In genomic region chr5:138742281-138742680, GRCm38 (mm10) we compare ENCODE assay signal across 26 mouse cellular contexts. TPM values are rescaled to one million over a fixed set of nuclear protein-coding genes. Genes with fewer than 3 reads are reported as not detected.
DNase-seq lines count a peak whose midpoint lies in the region; ATAC-seq and TF ChIP-seq lines count a peak whose summit lies in the region.
"Had no signal": no experiment of that assay in that cellular context is flagged by ENCODE, and none has a peak within 500 bp of the region (broad histone marks: within the 10 kb centered on the region; RNA-seq: fewer than 3 reads in every experiment).

No protein-coding gene starts in this region.

- no peaks in the 10 kb centered on the region for H3K36me3 ChIP-seq in forebrain, embryonic 12.5 days (replicated peaks)
- H3K36me3 ChIP-seq in forebrain, embryonic 10.5 days (replicated peaks), result no peaks in the 10 kb centered on the region
- no peaks in the 10 kb centered on the region for H3K36me3 ChIP-seq in limb, embryonic 12.5 days
- H3K36me3 ChIP-seq in limb, embryonic 10.5 days, result no peaks in the 10 kb centered on the region
- H3K36me3 ChIP-seq in intestine, postnatal 0 days (ENCODE audit: control insufficient read depth, insufficient read depth), result no peaks in the 10 kb centered on the region
- H3K36me3 ChIP-seq: embryonic facial prominence, embryonic 10.5 days; heart, embryonic 13.5 days; hindbrain, embryonic 15.5 days; liver, embryonic 15.5 days had no signal

- ATAC-seq in forebrain, embryonic 12.5 days (ENCODE audit: low FRiP score), result no peak
- ATAC-seq in limb, embryonic 12.5 days (ENCODE audit: insufficient number of reproducible peaks, insufficient read depth, low FRiP score, low TSS enrichment, low read depth), result no peak; the same call in 1 of the 2 replicates
- ATAC-seq in intestine, postnatal 0 days, result peak; percentile 69; the same call in 1 of the 2 replicates
- ATAC-seq in megakaryocyte-erythroid progenitor cell, adult 5-6 weeks (replicated peaks; ENCODE audit: low FRiP score, low TSS enrichment, poor library complexity, severe bottlenecking), result no peak
- ATAC-seq: midbrain, embryonic 16.5 days had no signal

- H3K4me1 ChIP-seq in forebrain, embryonic 12.5 days, result no peaks in the 10 kb centered on the region
- H3K4me1 ChIP-seq in forebrain, embryonic 10.5 days, result no peaks in the 10 kb centered on the region
- peaks cover 28% of the 10 kb centered on the region for H3K4me1 ChIP-seq in limb, embryonic 12.5 days (replicated peaks)
- H3K4me1 ChIP-seq in limb, embryonic 10.5 days, result peaks cover 14% of the 10 kb centered on the region; the same call in 1 of the 2 replicates
- H3K4me1 ChIP-seq in intestine, postnatal 0 days (replicated peaks; ENCODE audit: control insufficient read depth, insufficient read depth, low read length), result no peaks in the 10 kb centered on the region
- H3K4me1 ChIP-seq: liver, embryonic 15.5 days had no signal

- H3K9ac ChIP-seq in forebrain, embryonic 12.5 days, result no peak overlapping the region
- no peak overlapping the region for H3K9ac ChIP-seq in limb, embryonic 12.5 days (replicated peaks)
- no peak overlapping the region for H3K9ac ChIP-seq in intestine, postnatal 0 days (ENCODE audit: low read depth, low read length)
- H3K9ac ChIP-seq: heart, embryonic 13.5 days; hindbrain, embryonic 15.5 days; liver, embryonic 15.5 days had no signal

- WGBS in forebrain, embryonic 12.5 days, result 80% methylated on average over 5 of the region's 5 CpGs
- 94% methylated on average over 5 of the region's 5 CpGs for WGBS in forebrain, embryonic 10.5 days
- 23% methylated on average over 5 of the region's 5 CpGs for WGBS in limb, embryonic 12.5 days
- WGBS in limb, embryonic 10.5 days, result 82% methylated on average over 5 of the region's 5 CpGs
- 31% methylated on average over 5 of the region's 5 CpGs for WGBS in intestine, postnatal 0 days

- no peaks in the 10 kb centered on the region for H3K9me3 ChIP-seq in forebrain, embryonic 12.5 days
- no peaks in the 10 kb centered on the region for H3K9me3 ChIP-seq in forebrain, embryonic 10.5 days
- H3K9me3 ChIP-seq in limb, embryonic 12.5 days, result 0 out of 2 replicates have a peak, but pooled peaks cover 5% of the 10 kb centered on the region
- no peaks in the 10 kb centered on the region for H3K9me3 ChIP-seq in limb, embryonic 10.5 days (replicated peaks)
- no peaks in the 10 kb centered on the region for H3K9me3 ChIP-seq in intestine, postnatal 0 days (ENCODE audit: control insufficient read depth)
- H3K9me3 ChIP-seq: embryonic facial prominence, embryonic 10.5 days; heart, embryonic 13.5 days; hindbrain, embryonic 15.5 days; liver, embryonic 15.5 days had no signal

- no peaks in the 10 kb centered on the region for H3K27me3 ChIP-seq in forebrain, embryonic 12.5 days
- H3K27me3 ChIP-seq in forebrain, embryonic 10.5 days (ENCODE audit: poor library complexity, severe bottlenecking), result no peaks in the 10 kb centered on the region
- H3K27me3 ChIP-seq in limb, embryonic 12.5 days, result peaks cover 7% of the 10 kb centered on the region; the same call in 1 of the 2 replicates
- no peaks in the 10 kb centered on the region; the same call in 1 of the 2 replicates for H3K27me3 ChIP-seq in limb, embryonic 10.5 days (ENCODE audit: low read depth, poor library complexity, severe bottlenecking)
- H3K27me3 ChIP-seq in intestine, postnatal 0 days (replicated peaks; ENCODE audit: control insufficient read depth, insufficient read depth, low read length), result 0 out of 2 replicates have a peak, but pooled peaks cover 3% of the 10 kb centered on the region
- H3K27me3 ChIP-seq: heart, embryonic 13.5 days; hindbrain, embryonic 15.5 days; liver, embryonic 15.5 days had no signal

- H3K4me3 ChIP-seq in forebrain, embryonic 12.5 days (replicated peaks), result no peak overlapping the region
- H3K4me3 ChIP-seq in forebrain, embryonic 10.5 days, result no peak overlapping the region
- no peak overlapping the region for H3K4me3 ChIP-seq in limb, embryonic 12.5 days (replicated peaks)
- no peak overlapping the region for H3K4me3 ChIP-seq in limb, embryonic 10.5 days
- H3K4me3 ChIP-seq in intestine, postnatal 0 days (ENCODE audit: low read depth, low read length), result no peak overlapping the region
- H3K4me3 ChIP-seq: embryonic facial prominence, embryonic 10.5 days; heart, embryonic 13.5 days; hindbrain, embryonic 15.5 days; liver, embryonic 15.5 days; myocyte had no signal

- H3K4me2 ChIP-seq in forebrain, embryonic 12.5 days, result no peak overlapping the region
- peak overlapping the region; percentile 13; the same call in 1 of the 2 replicates for H3K4me2 ChIP-seq in limb, embryonic 12.5 days
- H3K4me2 ChIP-seq in intestine, postnatal 0 days (replicated peaks; ENCODE audit: low read depth), result no peak overlapping the region
- H3K4me2 ChIP-seq: heart, embryonic 13.5 days; hindbrain, embryonic 15.5 days; liver, embryonic 15.5 days had no signal

- intact Hi-C loops in left cerebral cortex, postnatal 14 days (cut with DNase I), result no loop called here

- DNase-seq in forebrain, embryonic 10.5 days (ENCODE audit: extremely low spot score, low spot score), result no peak
- DNase-seq in limb, embryonic 10.5 days (ENCODE audit: low spot score), result no peak
- no peak for DNase-seq in left cerebral cortex, adult 9 months (ENCODE audit: low spot score in 2 of 2)
- no peak for DNase-seq in left cerebral cortex, postnatal 14 days (ENCODE audit: low spot score in 2 of 2)
- DNase-seq: adrenal gland, postnatal 14 days; cerebellum, adult 9-11 months; gastrocnemius, postnatal 25 days; heart, adult 18-20 months; heart, postnatal 14 days; kidney, adult 2 months; liver; lung, postnatal 4 days; thymus, adult 2 months; thymus, postnatal 4 days had no signal

- H3K27ac ChIP-seq in forebrain, embryonic 12.5 days, result 0 out of 2 replicates have a peak overlapping the region, but pooled peaks have one; percentile 1
- no peak overlapping the region for H3K27ac ChIP-seq in forebrain, embryonic 10.5 days
- peak overlapping the region; percentile 42; the same call in 1 of the 2 replicates for H3K27ac ChIP-seq in limb, embryonic 12.5 days
- H3K27ac ChIP-seq in limb, embryonic 10.5 days, result no peak overlapping the region
- no peak overlapping the region for H3K27ac ChIP-seq in intestine, postnatal 0 days (ENCODE audit: low read depth, low read length)
- H3K27ac ChIP-seq: embryonic facial prominence, embryonic 10.5 days; heart, embryonic 13.5 days; hindbrain, embryonic 15.5 days; kidney, postnatal 0 days; liver, embryonic 15.5 days; stomach, postnatal 0 days had no signal

- no peak for TF ChIP-seq CTCF in intestine, postnatal 0 days (IDR thresholded peaks at IDR 0.05; ENCODE audit: low read depth)

RNA-seq across cellular contexts. Expression of gene Fam20c, which starts 12.0 kb away (rescaled TPM):
- 21.6 and 23.3 TPM in 2 replicates for polyA plus RNA-seq in forebrain, embryonic 12.5 days (2016; fragmentation: Nextera tagmentation; extraction: Ambion mirVana)
- polyA plus RNA-seq in forebrain, embryonic 10.5 days (2016; fragmentation: Nextera tagmentation; extraction: Ambion mirVana), result 2.9 and 4.5 TPM in 2 replicates
- 3.6 and 3.8 TPM in 2 replicates for polyA plus RNA-seq in limb, embryonic 12.5 days (2016; fragmentation: Nextera tagmentation; extraction: Ambion mirVana)
- 1.1 and 1.3 TPM in 2 replicates for polyA plus RNA-seq in limb, embryonic 10.5 days (2016; fragmentation: Nextera tagmentation; extraction: Ambion mirVana)
- polyA plus RNA-seq in intestine, postnatal 0 days (2015; fragmentation: Nextera tagmentation; extraction: Ambion mirVana), result 2.5 and 3.3 TPM in 2 replicates
- total RNA-seq in megakaryocyte-erythroid progenitor cell, adult 5-6 weeks (2014; fragmentation: Nextera tagmentation), result not detected in 2 replicates
- total RNA-seq in megakaryocyte-erythroid progenitor cell, adult 5-6 weeks (2017), result 0.38 TPM in 1 of 2 replicates, not detected in the other
- 10 to 100 TPM; 37.9 to 42.1 TPM for total RNA-seq in left cerebral cortex, postnatal 14 days (2021)

Comparison
In these comparisons a context has a peak if more than half of its experiments do, and no peak if none do; other contexts are left out.
1. H3K27ac ChIP-seq: peak in forebrain, embryonic 12.5 days (single experiment) and limb, embryonic 12.5 days (single experiment); none in forebrain, embryonic 10.5 days (single experiment), limb, embryonic 10.5 days (single experiment) and intestine, postnatal 0 days (single experiment).